Mouse (Mus musculus): ENCODE results near the gene Zbtb26. TPM values are rescaled to one million over a fixed set of nuclear protein-coding genes. Genes with fewer than 3 reads are reported as not detected.

The Zbtb26 gene
- polyA plus RNA-seq (2014; fragmentation: Nextera tagmentation; extraction: Ambion mirVana) = 6.8 and 6.9 TPM in 2 replicates

GRCm38 (mm10) chr2:37442611-37443591 is at the start of gene Zbtb26, which contains the start of the genes Zbtb6 and Rabgap1:
Zbtb26 (minus strand) TSS chr2:37443135.
Zbtb6 (minus strand) TSS chr2:37443171.
Rabgap1 (plus strand) TSS chr2:37443279.
- peak; percentile 99 for ATAC-seq (replicated peaks; ENCODE audit: insufficient number of reproducible peaks, low FRiP score, low TSS enrichment)
- Histone ChIP-seq H3K4me1 (ENCODE audit: control insufficient read depth, insufficient read depth, low read length) (no peaks in the 10 kb centered on the region), H3K36me3 (ENCODE audit: control insufficient read depth, insufficient read depth, low read length) (no peaks in the 10 kb centered on the region), H3K27me3 (ENCODE audit: control insufficient read depth, insufficient read depth, low read length) (no peaks in the 10 kb centered on the region), H3K4me3 (ENCODE audit: low read depth, low read length) (peak within 1 kb of the TSS; percentile 68), H3K9ac (ENCODE audit: low read depth, low read length) (peak within 1 kb of the TSS; percentile 83), H3K27ac (ENCODE audit: low read depth, low read length) (peak within 1 kb of the TSS; percentile 83), H3K4me2 (peak within 1 kb of the TSS; percentile 77), H3K9me3 (replicated peaks; ENCODE audit: control insufficient read depth, low read length) (no peaks in the 10 kb centered on the region)
- WGBS (ENCODE audit: insufficient replicate concordance) = under 1% methylated on average over 51 of the region's 51 CpGs

- Histone ChIP-seq H3K4me2 (no peak overlapping the region), H3K9ac (ENCODE audit: low read depth, low read length) (no peak overlapping the region), H3K27me3 (ENCODE audit: control insufficient read depth, insufficient read depth, low read length) (no peaks in the 10 kb centered on the region), H3K9me3 (replicated peaks; ENCODE audit: control insufficient read depth, low read length) (no peaks in the 10 kb centered on the region), H3K27ac (ENCODE audit: low read depth, low read length) (no peak overlapping the region), H3K36me3 (ENCODE audit: control insufficient read depth, insufficient read depth, low read length) (peaks cover 11% of the 10 kb centered on the region), H3K4me3 (ENCODE audit: low read depth, low read length) (no peak overlapping the region), H3K4me1 (ENCODE audit: control insufficient read depth, insufficient read depth, low read length) (no peaks in the 10 kb centered on the region)
- no peak for ATAC-seq (replicated peaks; ENCODE audit: insufficient number of reproducible peaks, low FRiP score, low TSS enrichment)
- 92% methylated on average over 2 of the region's 2 CpGs for WGBS (ENCODE audit: insufficient replicate concordance)
Observed at GRCm38 (mm10) chr2:37488956-37489355, 46.0 kb upstream of the Zbtb26 start.

- H3K9me3 ChIP-seq (replicated peaks; ENCODE audit: control insufficient read depth, low read length) = no peaks in the 10 kb centered on the region
- no peak for ATAC-seq (replicated peaks; ENCODE audit: insufficient number of reproducible peaks, low FRiP score, low TSS enrichment)
- no peak overlapping the region for H3K9ac ChIP-seq (ENCODE audit: low read depth, low read length)
- no peak overlapping the region for H3K27ac ChIP-seq (ENCODE audit: low read depth, low read length)
- no peak overlapping the region for H3K4me2 ChIP-seq
- H3K4me1 ChIP-seq (ENCODE audit: control insufficient read depth, insufficient read depth, low read length) = no peaks in the 10 kb centered on the region
- no peaks in the 10 kb centered on the region for H3K27me3 ChIP-seq (ENCODE audit: control insufficient read depth, insufficient read depth, low read length)
- H3K36me3 ChIP-seq (ENCODE audit: control insufficient read depth, insufficient read depth, low read length) = peaks cover 5% of the 10 kb centered on the region
- H3K4me3 ChIP-seq (ENCODE audit: low read depth, low read length) = no peak overlapping the region
Observed at GRCm38 (mm10) chr2:37486408-37486807, 43.5 kb upstream of the Zbtb26 start.

- peaks cover 5% of the 10 kb centered on the region for H3K36me3 ChIP-seq (ENCODE audit: control insufficient read depth, insufficient read depth, low read length)
- H3K4me1 ChIP-seq (ENCODE audit: control insufficient read depth, insufficient read depth, low read length) = no peaks in the 10 kb centered on the region
- H3K9ac ChIP-seq (ENCODE audit: low read depth, low read length) = no peak overlapping the region
- no peak for ATAC-seq (replicated peaks; ENCODE audit: insufficient number of reproducible peaks, low FRiP score, low TSS enrichment)
- no peaks in the 10 kb centered on the region for H3K9me3 ChIP-seq (replicated peaks; ENCODE audit: control insufficient read depth, low read length)
- no peaks in the 10 kb centered on the region for H3K27me3 ChIP-seq (ENCODE audit: control insufficient read depth, insufficient read depth, low read length)
- no peak overlapping the region for H3K4me2 ChIP-seq
- H3K27ac ChIP-seq (ENCODE audit: low read depth, low read length) = no peak overlapping the region
- no peak overlapping the region for H3K4me3 ChIP-seq (ENCODE audit: low read depth, low read length)
- 78% methylated on average over 1 of the region's 1 CpGs for WGBS (ENCODE audit: insufficient replicate concordance)
Observed at GRCm38 (mm10) chr2:37485370-37485769, 42.4 kb upstream of the Zbtb26 start.

GRCm38 (mm10) chr2:37484165-37484564 is 41.2 kb upstream of the Zbtb26 start:
- Histone ChIP-seq H3K4me1 (ENCODE audit: control insufficient read depth, insufficient read depth, low read length) (no peaks in the 10 kb centered on the region), H3K27me3 (ENCODE audit: control insufficient read depth, insufficient read depth, low read length) (no peaks in the 10 kb centered on the region), H3K9me3 (replicated peaks; ENCODE audit: control insufficient read depth, low read length) (no peaks in the 10 kb centered on the region), H3K4me2 (no peak overlapping the region), H3K9ac (ENCODE audit: low read depth, low read length) (no peak overlapping the region), H3K36me3 (ENCODE audit: control insufficient read depth, insufficient read depth, low read length) (peaks cover 5% of the 10 kb centered on the region), H3K27ac (ENCODE audit: low read depth, low read length) (no peak overlapping the region), H3K4me3 (ENCODE audit: low read depth, low read length) (no peak overlapping the region)
- no peak for ATAC-seq (replicated peaks; ENCODE audit: insufficient number of reproducible peaks, low FRiP score, low TSS enrichment)
- 89% methylated on average over 2 of the region's 2 CpGs for WGBS (ENCODE audit: insufficient replicate concordance)

- H3K4me2 ChIP-seq = no peak overlapping the region
Observed at GRCm38 (mm10) chr2:37480039-37480438, 37.1 kb upstream of the Zbtb26 start.

GRCm38 (mm10) chr2:37479559-37479958 is 36.6 kb upstream of the Zbtb26 start:
- no peak for ATAC-seq (replicated peaks; ENCODE audit: insufficient number of reproducible peaks, low FRiP score, low TSS enrichment)
- Histone ChIP-seq H3K4me2 (no peak overlapping the region), H3K27me3 (ENCODE audit: control insufficient read depth, insufficient read depth, low read length) (no peaks in the 10 kb centered on the region), H3K4me3 (ENCODE audit: low read depth, low read length) (no peak overlapping the region), H3K27ac (ENCODE audit: low read depth, low read length) (no peak overlapping the region), H3K36me3 (ENCODE audit: control insufficient read depth, insufficient read depth, low read length) (peaks cover 16% of the 10 kb centered on the region), H3K9ac (ENCODE audit: low read depth, low read length) (no peak overlapping the region), H3K4me1 (ENCODE audit: control insufficient read depth, insufficient read depth, low read length) (no peaks in the 10 kb centered on the region), H3K9me3 (replicated peaks; ENCODE audit: control insufficient read depth, low read length) (no peaks in the 10 kb centered on the region)

More at GRCm38 (mm10) chr2:37480039-37480438, 37.1 kb upstream of the Zbtb26 start:
- no peak overlapping the region for H3K27ac ChIP-seq (ENCODE audit: low read depth, low read length)
- ATAC-seq (replicated peaks; ENCODE audit: insufficient number of reproducible peaks, low FRiP score, low TSS enrichment) = no peak
- 88% methylated on average over 2 of the region's 2 CpGs for WGBS (ENCODE audit: insufficient replicate concordance)
- H3K9me3 ChIP-seq (replicated peaks; ENCODE audit: control insufficient read depth, low read length) = no peaks in the 10 kb centered on the region
- no peaks in the 10 kb centered on the region for H3K4me1 ChIP-seq (ENCODE audit: control insufficient read depth, insufficient read depth, low read length)
- no peaks in the 10 kb centered on the region for H3K27me3 ChIP-seq (ENCODE audit: control insufficient read depth, insufficient read depth, low read length)
- H3K9ac ChIP-seq (ENCODE audit: low read depth, low read length) = no peak overlapping the region
- H3K36me3 ChIP-seq (ENCODE audit: control insufficient read depth, insufficient read depth, low read length) = peaks cover 16% of the 10 kb centered on the region
- no peak overlapping the region for H3K4me3 ChIP-seq (ENCODE audit: low read depth, low read length)

- H3K27me3 ChIP-seq (ENCODE audit: control insufficient read depth, insufficient read depth, low read length) = no peaks in the 10 kb centered on the region
- H3K27ac ChIP-seq (ENCODE audit: low read depth, low read length) = no peak overlapping the region
- H3K9me3 ChIP-seq (replicated peaks; ENCODE audit: control insufficient read depth, low read length) = no peaks in the 10 kb centered on the region
- WGBS (ENCODE audit: insufficient replicate concordance) = 89% methylated on average over 4 of the region's 4 CpGs
- H3K36me3 ChIP-seq (ENCODE audit: control insufficient read depth, insufficient read depth, low read length) = peaks cover 7% of the 10 kb centered on the region
- ATAC-seq (replicated peaks; ENCODE audit: insufficient number of reproducible peaks, low FRiP score, low TSS enrichment) = no peak
- no peak overlapping the region for H3K9ac ChIP-seq (ENCODE audit: low read depth, low read length)
- no peak overlapping the region for H3K4me2 ChIP-seq
- H3K4me3 ChIP-seq (ENCODE audit: low read depth, low read length) = no peak overlapping the region
- H3K4me1 ChIP-seq (ENCODE audit: control insufficient read depth, insufficient read depth, low read length) = no peaks in the 10 kb centered on the region
Observed at GRCm38 (mm10) chr2:37466266-37466665, 23.3 kb upstream of the Zbtb26 start.

All from heart, embryonic 11.5 days (tissue).